Mouse (Mus musculus) testis, adult 2 months (tissue): ENCODE results near the gene Hdac7.

ENCODE experiments used
- CTCF ChIP-seq: fragments of 200-500 bp; IDR thresholded peaks from 2 replicates; pipeline ENCODE4 v1.5.1; 2012; ENCODE audit warnings: low read depth, mild to moderate bottlenecking, inconsistent platforms, low read length, moderate library complexity; ENCODE audit not compliant: control insufficient read depth, insufficient read depth, insufficient replicate concordance
- POLR2A ChIP-seq: fragments of 200-500 bp; IDR thresholded peaks from 2 replicates; pipeline ENCODE4 v1.6.1; 2012; ENCODE audit warnings: low read depth, mild to moderate bottlenecking, inconsistent platforms, low read length, moderate library complexity; ENCODE audit not compliant: control insufficient read depth

DNA sequence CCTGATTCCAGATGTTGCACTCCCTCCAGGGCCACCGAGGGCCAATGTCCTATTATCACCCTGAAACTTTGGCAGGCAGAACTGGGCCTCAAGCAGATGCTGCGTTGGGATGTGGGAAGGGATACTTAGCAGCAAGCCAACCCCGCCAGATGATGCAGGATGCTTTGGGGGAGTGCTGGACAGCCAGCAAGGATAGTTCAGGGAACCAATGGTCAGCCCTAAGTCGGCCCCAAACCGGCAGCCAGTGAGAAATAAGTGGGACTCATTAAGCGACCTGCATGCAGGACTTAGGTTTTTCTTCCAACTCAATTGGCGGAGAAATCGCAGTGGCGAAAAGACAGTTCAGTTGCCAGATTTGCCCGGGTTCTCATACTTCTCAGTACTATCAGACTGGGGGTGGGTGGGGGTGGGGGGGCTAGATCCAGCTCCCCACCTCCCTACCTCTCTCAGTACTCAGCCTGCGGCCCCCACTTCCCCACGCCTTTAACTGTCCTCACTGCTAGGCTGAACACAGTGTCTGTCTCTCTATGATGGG lies 14.0 kb downstream of the Hdac7 start:
- TF ChIP-seq POLR2A (no peak), CTCF (no peak)
